Mouse (Mus musculus) ovary, postnatal 36 days (tissue): ENCODE measurements around the gene Gm10974.

ENCODE experiments used
- DNase-seq: peaks from one replicate; pipeline ENCODE4 v3.0.0; 2022; ENCODE audit warnings: low spot score, mixed read lengths

Gm10974 gene

GRCm38 (mm10) chr7:66359044-66359443, 6.7 kb upstream of the Gm10974 start:
- DNase-seq: no peak

GRCm38 (mm10) chr7:66364491-66364890, 1.2 kb upstream of the Gm10974 start:
- DNase-seq: no peak

DNA sequence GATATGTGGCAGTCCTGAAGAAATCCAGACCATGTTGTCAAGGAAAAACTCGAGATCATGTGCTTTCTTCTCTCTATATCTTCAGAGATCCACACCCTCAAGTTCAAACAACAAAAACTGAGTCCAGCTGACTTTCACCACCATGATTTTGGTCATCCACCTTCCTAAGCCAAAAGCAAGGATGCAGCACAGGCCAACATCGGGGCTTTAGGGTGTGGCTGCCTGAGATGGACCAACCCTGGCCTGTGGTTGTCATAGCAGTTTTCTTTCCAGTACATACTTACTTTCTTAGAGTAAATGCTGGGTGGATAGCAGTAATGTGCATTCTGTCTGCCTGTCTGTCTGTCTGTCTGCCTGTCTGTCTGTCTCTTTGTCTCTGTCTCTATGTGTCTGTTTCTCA, 294 bp upstream of the Gm10974 start:
- no peak for DNase-seq

DNA sequence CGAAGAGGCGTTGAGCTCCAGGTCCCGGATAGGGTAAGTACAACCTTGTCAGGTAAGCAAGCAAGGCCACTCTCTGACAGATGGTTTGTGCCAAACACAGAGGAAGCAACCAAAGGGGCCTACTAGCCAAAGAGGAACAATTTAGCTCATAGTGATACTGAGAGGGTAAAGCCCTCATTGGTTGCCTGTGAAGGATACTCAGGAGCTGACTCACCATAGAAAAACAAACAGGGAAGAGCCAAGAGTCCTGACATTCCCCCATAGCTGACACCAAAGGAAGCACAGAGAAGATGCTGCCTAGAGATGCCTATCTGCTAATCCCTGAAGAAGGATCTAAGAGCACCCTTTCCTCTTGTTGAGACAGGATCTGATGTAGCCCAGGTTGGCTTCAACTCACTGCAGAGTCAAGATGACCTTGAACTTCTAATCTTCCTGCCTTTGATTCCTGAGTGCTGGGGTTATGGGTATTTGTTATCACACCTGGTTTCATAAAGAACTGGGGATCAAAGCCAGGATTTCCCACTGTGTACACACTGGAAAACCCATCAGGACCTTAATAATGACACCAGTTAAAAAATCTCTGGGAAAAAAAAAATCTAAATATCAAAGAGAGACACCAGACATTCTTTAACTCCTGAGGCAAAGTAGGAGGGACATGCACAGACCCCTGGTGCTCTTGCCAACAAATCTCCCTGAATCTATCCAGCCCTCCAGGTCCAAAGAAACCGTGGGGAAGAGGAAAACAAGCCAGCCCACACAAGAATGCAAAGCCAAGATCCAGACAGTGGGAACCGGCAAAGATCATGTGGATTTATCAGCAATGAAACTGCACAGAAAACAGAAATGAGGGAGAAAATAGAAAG, 3.6 kb downstream of the Gm10974 start:
- no peak for DNase-seq

- DNase-seq: no peak
These were observed 4.3 kb downstream of the Gm10974 start for GRCm38 (mm10) chr7:66369934-66370445.

- DNase-seq: no peak
These were observed 5.3 kb downstream of the Gm10974 start for GRCm38 (mm10) chr7:66370970-66371369.

DNA sequence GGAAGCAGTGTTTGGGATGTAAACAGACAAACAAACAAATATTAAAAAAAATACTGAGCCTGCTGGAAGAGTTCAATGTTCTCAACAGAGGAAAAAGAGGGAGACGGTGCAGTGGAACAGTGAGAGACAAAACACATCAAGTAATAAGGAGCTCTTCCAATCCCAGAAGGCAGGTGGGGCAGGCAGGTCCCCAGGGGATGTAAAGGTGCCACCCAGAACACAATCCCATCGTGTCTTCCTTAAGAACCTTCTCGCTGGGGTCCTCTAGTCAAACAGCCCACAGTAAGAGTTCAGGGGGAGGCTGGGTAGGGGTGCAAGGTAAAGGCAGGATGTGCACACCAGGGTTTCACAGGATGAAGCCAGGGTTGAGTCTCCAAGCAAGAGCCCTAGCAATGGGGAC, 7.7 kb downstream of the Gm10974 start:
- no peak for DNase-seq

GRCm38 (mm10) chr7:66375736-66376135, 10.0 kb downstream of the Gm10974 start:
- DNase-seq: no peak

DNA sequence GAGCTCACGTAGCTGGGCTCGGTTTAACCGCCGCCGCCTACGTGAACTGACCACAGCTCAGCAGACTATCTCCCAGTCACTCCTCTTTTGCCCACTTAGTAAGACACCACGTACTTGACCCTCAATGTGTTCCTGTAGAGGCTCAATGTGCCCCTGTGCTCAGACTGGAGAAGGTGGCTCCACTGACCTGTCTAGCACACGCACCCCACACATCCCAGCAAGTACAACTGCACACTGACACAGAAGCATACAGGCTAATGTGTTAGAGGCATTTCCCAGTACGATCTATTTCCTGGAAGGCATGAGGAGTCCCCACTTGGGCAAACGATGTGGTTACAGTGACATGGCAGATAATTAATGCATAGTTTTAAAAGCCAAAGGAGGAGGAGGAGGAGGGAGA, 10.9 kb downstream of the Gm10974 start:
- no peak for DNase-seq

- no peak for DNase-seq
These were observed 18.5 kb downstream of the Gm10974 start for GRCm38 (mm10) chr7:66384213-66384612.

DNA sequence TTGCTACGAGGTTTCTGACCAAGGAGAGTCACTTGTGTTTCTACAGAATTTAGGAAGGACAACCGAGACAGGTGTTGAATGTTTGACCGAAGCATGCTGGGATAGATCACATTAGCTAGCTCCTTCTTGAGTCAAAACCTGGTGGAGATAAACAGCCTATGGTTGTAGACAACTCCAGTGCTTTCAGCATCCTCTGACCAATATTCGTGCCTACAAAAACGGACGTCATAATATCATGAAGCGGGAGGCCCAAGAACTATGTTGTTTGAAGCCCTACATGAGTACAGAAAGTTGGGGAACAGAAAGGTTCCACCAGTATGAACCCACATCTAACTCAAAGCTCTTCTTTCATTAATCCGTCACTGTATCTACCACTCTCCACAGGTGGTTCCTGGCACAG, 19.2 kb downstream of the Gm10974 start:
- DNase-seq: no peak

DNA sequence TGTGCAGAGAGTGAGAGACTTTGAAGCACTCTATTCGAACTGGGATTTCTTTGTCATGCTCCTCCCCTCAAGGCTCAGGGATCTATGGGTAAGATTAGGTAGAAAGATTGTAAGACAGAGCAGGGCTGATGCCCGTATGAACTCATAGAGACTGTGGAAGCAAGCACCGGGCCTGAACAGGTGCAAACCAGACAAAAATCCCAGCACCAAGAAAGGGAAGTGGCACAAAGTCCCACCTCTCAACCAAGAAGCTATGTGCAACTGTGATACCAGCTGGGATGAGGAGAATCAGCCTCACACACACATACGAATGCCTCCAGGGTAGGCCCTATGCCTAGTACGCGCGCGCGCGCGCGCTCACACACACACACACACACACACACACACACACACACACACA, 20.1 kb downstream of the Gm10974 start:
- no peak for DNase-seq

- DNase-seq: no peak
These were observed 20.7 kb downstream of the Gm10974 start for GRCm38 (mm10) chr7:66386411-66386810.

DNA sequence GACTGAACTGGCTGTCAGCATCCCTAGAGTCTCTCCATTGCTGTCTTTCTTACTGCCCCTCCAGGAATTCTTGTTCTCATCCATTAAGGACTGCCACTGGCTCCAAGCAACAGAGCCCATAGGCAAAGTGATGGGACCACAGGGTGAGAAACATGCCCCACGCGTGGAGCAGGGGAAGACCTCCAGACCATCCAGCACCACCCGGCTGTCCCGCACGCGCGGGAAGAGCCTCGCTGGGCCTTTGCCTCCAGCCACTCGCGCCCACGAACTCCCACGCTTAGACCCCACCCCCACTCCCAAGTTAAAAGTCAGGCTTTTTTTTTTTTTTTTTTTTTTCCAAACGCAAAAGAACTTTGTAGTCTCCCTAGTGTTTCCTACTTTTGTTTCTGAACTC, 21.7 kb downstream of the Gm10974 start:
- DNase-seq: no peak

DNA sequence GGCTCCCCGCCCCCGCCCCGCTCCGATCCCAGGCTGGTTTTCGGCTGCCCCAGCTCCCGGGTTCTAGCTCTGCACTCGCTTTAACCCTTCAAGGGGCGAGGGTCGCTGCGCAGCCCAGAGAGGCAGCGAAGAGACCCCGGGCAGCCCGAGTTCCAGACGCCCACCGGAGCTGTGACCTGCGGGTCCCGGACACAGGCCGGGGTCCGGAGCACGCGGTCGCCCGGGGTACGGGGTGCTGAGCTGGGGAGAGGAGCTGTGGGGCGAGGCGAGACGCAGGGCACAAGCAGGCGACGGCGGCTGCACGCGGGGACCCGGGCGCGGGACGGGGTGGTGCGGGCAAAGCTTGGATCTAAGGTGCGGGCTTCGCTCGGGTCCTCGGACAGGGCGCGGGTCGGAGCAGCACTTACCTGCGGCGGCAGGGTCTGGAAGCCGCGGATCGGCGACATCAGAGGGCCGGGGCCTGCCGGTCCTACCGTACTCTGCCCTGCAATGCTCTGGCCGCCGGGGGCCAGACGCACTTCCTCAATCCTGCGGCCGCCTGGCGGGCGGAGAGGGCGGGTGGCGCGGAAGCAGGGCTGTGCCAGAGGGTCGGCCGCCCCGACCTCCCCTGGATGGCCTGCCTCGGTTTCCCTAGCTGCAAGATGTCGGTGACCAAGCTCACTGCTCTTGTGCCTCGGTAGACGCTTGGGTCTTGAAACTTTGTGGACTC, 22.3 kb downstream of the Gm10974 start, which contains the start of gene Lrrk1:
Gene Lrrk1, minus strand, starts transcription at position 538 of the 709 bp plus-strand sequence.
- peak; percentile 66 for DNase-seq

DNA sequence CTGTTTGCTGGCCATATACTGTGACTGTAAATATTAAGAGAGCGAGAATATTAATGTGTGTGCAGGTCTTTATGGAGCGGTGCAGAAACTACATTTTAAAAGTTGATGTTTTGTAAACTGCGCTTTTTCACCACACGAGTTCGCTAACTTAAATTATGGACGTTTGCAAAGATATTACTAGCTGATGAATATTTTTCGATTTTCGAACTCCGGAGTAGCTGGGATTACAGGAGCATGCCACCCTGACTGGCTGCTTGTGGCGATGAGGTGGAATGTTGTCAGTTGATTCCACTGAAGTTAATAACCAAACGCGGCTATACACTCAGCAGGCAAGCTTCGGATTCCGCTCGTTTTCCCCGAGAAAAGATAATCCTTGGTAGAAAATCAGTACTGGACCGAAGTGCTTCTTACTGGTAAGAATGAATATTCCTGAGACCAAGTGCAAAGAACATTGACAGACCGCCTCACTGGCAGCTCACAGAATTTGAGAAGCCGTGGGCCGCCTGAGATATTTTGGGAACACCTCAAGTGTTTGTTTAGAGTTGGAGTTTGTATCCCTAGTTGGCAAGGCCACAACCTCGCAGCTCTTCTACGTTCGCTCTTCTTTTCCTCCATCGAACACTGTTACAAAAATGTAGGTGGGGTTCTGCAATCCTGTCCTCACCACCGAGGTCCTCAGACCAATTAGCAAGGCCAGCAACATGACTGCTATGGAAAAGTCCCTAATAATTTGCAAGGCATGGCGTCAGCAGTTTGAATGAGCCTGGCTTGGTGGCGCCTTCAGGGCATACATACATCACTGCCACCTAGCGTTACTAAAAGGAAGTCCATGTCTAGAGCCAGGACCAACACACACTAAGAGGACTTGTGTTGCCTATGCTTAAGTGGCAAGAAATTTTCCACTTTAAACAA, 23.2 kb downstream of the Gm10974 start:
- peak; percentile 49 for DNase-seq

DNA sequence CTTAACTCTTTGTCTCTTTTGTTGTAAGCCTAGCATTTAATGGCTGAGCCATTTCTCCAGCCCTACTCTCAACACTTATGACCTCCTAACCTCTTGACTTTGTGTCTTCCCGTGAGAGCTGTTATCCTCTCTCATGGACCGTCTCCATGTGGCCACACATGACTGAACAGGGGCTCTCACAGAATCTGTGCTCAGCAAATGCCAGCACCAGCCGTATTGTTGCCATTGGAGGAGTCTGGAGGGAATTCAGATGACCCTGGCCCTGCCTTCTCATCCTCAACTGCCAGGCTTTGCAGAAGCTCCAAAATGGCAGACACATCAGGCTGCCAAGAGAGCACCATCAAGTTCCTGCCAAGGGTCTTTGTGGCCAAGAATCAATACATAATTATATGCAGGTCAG, 31.6 kb downstream of the Gm10974 start:
- no peak for DNase-seq

GRCm38 (mm10) chr7:66401605-66402004, 35.9 kb downstream of the Gm10974 start:
- no peak for DNase-seq

GRCm38 (mm10) chr7:66402876-66403275, 37.2 kb downstream of the Gm10974 start:
- no peak for DNase-seq

DNA sequence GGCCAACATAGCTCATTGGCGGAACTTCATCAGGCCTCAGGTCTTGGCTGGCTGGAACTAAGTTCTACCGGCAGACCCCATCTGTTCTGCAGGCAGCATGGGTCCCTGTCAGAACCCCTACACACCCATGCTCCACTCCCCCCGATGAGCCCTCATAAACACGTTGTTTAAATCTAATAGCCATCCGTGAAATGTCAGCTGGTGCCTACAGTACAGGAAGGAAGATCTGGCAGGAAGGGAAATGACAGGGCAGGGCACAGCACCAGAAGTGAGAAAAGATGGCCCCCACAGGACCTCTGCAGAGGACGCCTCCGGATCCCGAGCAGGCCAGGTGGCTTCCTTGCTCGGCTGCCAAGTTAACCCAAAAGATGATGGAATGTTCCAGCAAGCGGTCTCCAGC, 38.4 kb downstream of the Gm10974 start:
- DNase-seq: no peak

DNA sequence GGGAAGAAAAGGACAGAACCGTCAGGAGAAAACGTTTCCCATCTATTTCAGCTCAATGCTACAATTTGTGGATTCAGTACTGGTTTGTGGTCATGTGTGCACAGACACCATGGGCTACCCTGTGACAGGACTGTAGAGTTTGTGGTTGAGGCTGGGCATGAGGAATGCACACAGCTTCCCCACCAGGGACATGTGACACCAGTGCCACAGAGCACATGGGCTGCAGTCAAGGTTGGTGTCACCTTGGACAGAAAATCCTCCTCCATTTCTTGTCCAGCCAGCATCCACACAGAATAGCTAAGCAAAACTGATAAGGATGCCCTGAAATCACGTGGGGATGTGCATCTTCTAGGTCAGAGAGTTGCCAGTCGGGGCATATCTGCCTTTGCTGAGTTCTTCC, 39.1 kb downstream of the Gm10974 start:
- DNase-seq: no peak

- DNase-seq: peak; percentile 43
These were observed 39.8 kb downstream of the Gm10974 start for GRCm38 (mm10) chr7:66405541-66405940.
